ENCODE assay signal across 8 mouse cellular contexts in the genomic region with DNA sequence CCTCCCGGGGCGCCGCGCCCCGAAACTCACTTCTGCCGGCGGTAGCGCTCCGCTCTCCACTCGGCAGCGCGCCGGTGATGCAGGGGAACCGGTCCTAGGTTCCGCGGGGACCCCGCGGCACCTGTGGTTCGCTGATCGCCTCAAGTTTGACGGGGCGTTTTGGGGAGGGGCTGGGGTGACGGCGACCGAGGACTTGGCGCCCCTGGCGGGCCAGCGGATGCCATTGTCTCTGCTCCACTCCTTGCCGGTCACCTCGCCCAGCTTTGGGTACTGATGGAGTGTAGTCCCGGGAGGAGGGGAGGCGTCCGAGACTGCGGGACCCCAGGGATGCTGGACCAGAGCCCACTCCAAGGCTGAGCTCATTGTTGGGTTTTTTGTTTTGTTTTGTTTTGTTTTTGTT. TPM values are rescaled to one million over a fixed set of nuclear protein-coding genes. Genes with fewer than 3 reads are reported as not detected.
DNase-seq lines count a peak whose midpoint lies in the region; ATAC-seq lines count a peak whose summit lies in the region.

No protein-coding gene starts in this region.

- ATAC-seq in liver, embryonic 16.5 days (ENCODE audit: low read depth), result no peak
- ATAC-seq in neural tube, embryonic 11.5 days (ENCODE audit: insufficient read depth, low FRiP score, low TSS enrichment), result peak; percentile 58

- H3K4me2 ChIP-seq in liver, embryonic 16.5 days (ENCODE audit: low read depth, low read length), result peak overlapping the region; percentile 92
- peak overlapping the region; percentile 43 for H3K4me2 ChIP-seq in neural tube, embryonic 11.5 days (ENCODE audit: low read depth)

- peak overlapping the region; percentile 76 for H3K4me3 ChIP-seq in liver, embryonic 16.5 days (ENCODE audit: low read depth, low read length)
- peak overlapping the region; percentile 64 for H3K4me3 ChIP-seq in neural tube, embryonic 11.5 days (ENCODE audit: low read depth, low read length)

- WGBS in liver, embryonic 16.5 days (ENCODE audit: insufficient replicate concordance), result 13% methylated on average over 34 of the region's 34 CpGs
- 17% methylated on average over 33 of the region's 34 CpGs for WGBS in neural tube, embryonic 11.5 days

- no peaks in the 10 kb centered on the region for H3K9me3 ChIP-seq in liver, embryonic 16.5 days (replicated peaks; ENCODE audit: control insufficient read depth, low read length)
- H3K9me3 ChIP-seq in neural tube, embryonic 11.5 days (ENCODE audit: control insufficient read depth, low read length), result no peaks in the 10 kb centered on the region

- no peaks in the 10 kb centered on the region for H3K36me3 ChIP-seq in liver, embryonic 16.5 days (ENCODE audit: control insufficient read depth, insufficient read depth)
- H3K36me3 ChIP-seq in neural tube, embryonic 11.5 days (ENCODE audit: control insufficient read depth, insufficient read depth, low read length), result no peaks in the 10 kb centered on the region

- H3K4me1 ChIP-seq in liver, embryonic 16.5 days (ENCODE audit: control insufficient read depth, low read depth, low read length), result no peaks in the 10 kb centered on the region; the same call in none of the 2 replicates
- no peaks in the 10 kb centered on the region for H3K4me1 ChIP-seq in neural tube, embryonic 11.5 days (ENCODE audit: control insufficient read depth, insufficient read depth, low read length)

- peak; percentile 33 for DNase-seq in 416B (ENCODE audit: low read depth)
- DNase-seq in Muller cell, postnatal 12 days (ENCODE audit: inconsistent ontology term), result peak; percentile 54
- peak; percentile 48 for DNase-seq in embryo, embryonic 10 days (ENCODE audit: low spot score)
- DNase-seq in heart, adult 8-10 months (ENCODE audit: low spot score), result peak; percentile 6
- peak; percentile 22 for DNase-seq in kidney, adult 9 months
- peak; percentile 40 for DNase-seq in neural tube, embryonic 11.5 days (ENCODE audit: low spot score)
- peak; percentile 7 to 10 for DNase-seq in urinary bladder, postnatal 36 days (ENCODE audit: low spot score in 2 of 2)

- H3K27me3 ChIP-seq in liver, embryonic 16.5 days (ENCODE audit: control insufficient read depth, insufficient read depth, low read depth, low read length), result peaks cover 10% of the 10 kb centered on the region
- no peaks in the 10 kb centered on the region for H3K27me3 ChIP-seq in neural tube, embryonic 11.5 days (ENCODE audit: control insufficient read depth, insufficient read depth, low read length)

- H3K27ac ChIP-seq in liver, embryonic 16.5 days (ENCODE audit: low read length), result peak overlapping the region; percentile 50
- peak overlapping the region; percentile 83 for H3K27ac ChIP-seq in neural tube, embryonic 11.5 days (ENCODE audit: low read depth, low read length)

- peak overlapping the region; percentile 67 for H3K9ac ChIP-seq in liver, embryonic 16.5 days (ENCODE audit: low read depth, low read length)
- peak overlapping the region; percentile 72 for H3K9ac ChIP-seq in neural tube, embryonic 11.5 days (ENCODE audit: low read length)

RNA-seq across cellular contexts. Expression of a gene that starts 0.6 kb away (rescaled TPM):
- 10 to 100 TPM; 18.5 to 36.3 (median 27.2) TPM for total RNA-seq in heart, adult 8-10 months (2022)
- polyA plus RNA-seq in liver, embryonic 16.5 days (2015; fragmentation: Nextera tagmentation; extraction: Ambion mirVana), result 5.4 and 5.5 TPM in 2 replicates
- 44.0 and 46.3 TPM in 2 replicates for polyA plus RNA-seq in neural tube, embryonic 11.5 days (2014; fragmentation: Nextera tagmentation; extraction: Ambion mirVana)

RNA-seq across cellular contexts. Expression of a gene that starts 49.1 kb away (rescaled TPM):
- total RNA-seq in heart, adult 8-10 months (2022), result 10 to 100 TPM in 3 of 4 experiments, 1 to 10 TPM in 1; 6.4 to 11.5 (median 11.1) TPM
- 11.0 and 12.7 TPM in 2 replicates for polyA plus RNA-seq in liver, embryonic 16.5 days (2015; fragmentation: Nextera tagmentation; extraction: Ambion mirVana)
- polyA plus RNA-seq in neural tube, embryonic 11.5 days (2014; fragmentation: Nextera tagmentation; extraction: Ambion mirVana), result 45.6 and 49.2 TPM in 2 replicates
